Mouse (Mus musculus) heart, embryonic 15.5 days (tissue): Measurements from ENCODE around the gene Phactr4. TPM values are rescaled to one million over a fixed set of nuclear protein-coding genes. Genes with fewer than 3 reads are reported as not detected.

ENCODE experiments used
- ATAC-seq: fragments of 200-750 bp; cut with Nextera tagmentation; replicated peaks from 2 replicates; pipeline ENCODE4 v1.8.0; 2017; ENCODE audit warnings: low read depth, moderate TSS enrichment; ENCODE audit not compliant: insufficient number of reproducible peaks, insufficient read depth, low FRiP score
- H3K27ac ChIP-seq: fragments of 300-500 bp; sonication (generic); 2 replicates; pipeline ENCODE4 v1.5.1; 2015; ENCODE audit warnings: mild to moderate bottlenecking, inconsistent platforms
- H3K27me3 ChIP-seq: fragments of 300-500 bp; sonication (generic); 2 replicates; pipeline ENCODE4 v1.6.1; 2015; ENCODE audit warnings: inconsistent platforms
- H3K36me3 ChIP-seq: fragments of 300-500 bp; sonication (generic); 2 replicates; pipeline ENCODE4 v1.6.1; 2015; ENCODE audit warnings: mild to moderate bottlenecking, inconsistent platforms
- H3K4me1 ChIP-seq: fragments of 300-500 bp; sonication (generic); replicated peaks from 2 replicates; pipeline ENCODE4 v1.6.1; 2015; ENCODE audit warnings: inconsistent platforms
- H3K4me2 ChIP-seq: fragments of 300-500 bp; sonication (generic); 2 replicates; pipeline ENCODE4 v1.6.1; 2015; ENCODE audit warnings: inconsistent platforms, mild to moderate bottlenecking, moderate library complexity
- H3K4me3 ChIP-seq: fragments of 300-500 bp; sonication (generic); 2 replicates; pipeline ENCODE4 v1.5.1; 2015; ENCODE audit warnings: mild to moderate bottlenecking, inconsistent platforms
- H3K9ac ChIP-seq: fragments of 300-500 bp; sonication (generic); 2 replicates; pipeline ENCODE4 v1.6.1; 2015; ENCODE audit warnings: mild to moderate bottlenecking, inconsistent platforms
- H3K9me3 ChIP-seq: fragments of 300-500 bp; sonication (generic); replicated peaks from 2 replicates; pipeline ENCODE4 v1.6.1; 2016; ENCODE audit warnings: inconsistent platforms
- WGBS: fragments of 180-500 bp; shearing (Covaris S2); methylation state at CpG from one replicate; pipeline ENCODE4 v1.1.7; 2015; ENCODE audit warnings: mixed read lengths; 5-methylcytosine and 5-hydroxymethylcytosine counted together
- polyA plus RNA-seq: library from polyadenylated mRNA; unstranded; fragments of >200 nt; fragmentation: Nextera tagmentation; extraction: Ambion mirVana; gene quantifications from 2 replicates; pipeline ENCODE4 v1.2.1, GENCODE M21; 2015

Phactr4 gene
- polyA plus RNA-seq, 1 experiment from 2014 or later = 14.8 TPM

GRCm38 (mm10) chr4:132411322-132412094 lies 10.8 kb downstream of the Phactr4 start:
- H3K36me3 ChIP-seq = no peaks in the 10 kb centered on the region
- peak overlapping the region; percentile 43 for H3K27ac ChIP-seq
- peaks cover 13% of the 10 kb centered on the region for H3K4me1 ChIP-seq
- no peaks in the 10 kb centered on the region for H3K27me3 ChIP-seq
- ATAC-seq = peak; percentile 70
- H3K9ac ChIP-seq = no peak overlapping the region
- no peak overlapping the region for H3K4me3 ChIP-seq
- H3K9me3 ChIP-seq = no peaks in the 10 kb centered on the region
- 43% methylated on average over 8 of the region's 8 CpGs for WGBS
- no peak overlapping the region for H3K4me2 ChIP-seq

DNA sequence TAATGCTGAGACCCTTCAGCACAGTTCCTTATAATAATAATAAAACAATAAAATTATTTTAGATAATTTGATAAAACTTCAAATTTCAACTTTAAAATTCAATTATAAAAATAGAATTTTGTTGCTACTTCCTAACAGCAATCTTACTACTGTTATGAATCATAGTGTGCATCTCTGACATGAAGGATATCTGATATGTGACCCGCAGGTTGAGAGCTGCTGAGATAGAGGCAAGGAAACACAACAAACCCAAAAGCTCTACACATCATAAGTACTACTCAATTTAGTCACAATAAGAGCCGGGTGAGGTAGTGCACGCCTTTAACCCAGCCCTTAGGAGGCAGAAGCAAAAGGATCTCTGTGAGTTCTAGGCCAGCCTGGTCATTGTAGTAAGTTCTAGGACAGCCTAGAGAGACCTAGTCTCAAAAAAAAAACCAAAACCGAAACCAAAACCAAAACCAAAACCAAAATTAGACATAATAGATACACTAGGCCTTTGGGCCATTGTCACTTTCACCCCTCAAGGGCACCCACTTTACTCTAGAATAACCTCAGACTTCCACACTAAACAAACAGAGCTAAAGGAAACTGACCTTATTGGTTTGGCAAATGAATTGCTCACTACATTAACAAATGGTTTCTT lies 12.6 kb downstream of the Phactr4 start:
- 84% methylated on average over 4 of the region's 4 CpGs for WGBS
- no peak overlapping the region for H3K9ac ChIP-seq
- H3K9me3 ChIP-seq = no peaks in the 10 kb centered on the region
- H3K4me2 ChIP-seq = no peak overlapping the region
- no peaks in the 10 kb centered on the region for H3K27me3 ChIP-seq
- no peak overlapping the region for H3K27ac ChIP-seq
- no peak for ATAC-seq
- H3K4me1 ChIP-seq = peaks cover 18% of the 10 kb centered on the region
- H3K4me3 ChIP-seq = no peak overlapping the region
- no peaks in the 10 kb centered on the region for H3K36me3 ChIP-seq

GRCm38 (mm10) chr4:132406393-132407189 lies 15.7 kb downstream of the Phactr4 start:
- WGBS = 56% methylated on average over 13 of the region's 13 CpGs
- no peak overlapping the region for H3K4me3 ChIP-seq
- no peaks in the 10 kb centered on the region for H3K27me3 ChIP-seq
- no peaks in the 10 kb centered on the region for H3K9me3 ChIP-seq
- no peak overlapping the region for H3K4me2 ChIP-seq
- no peak overlapping the region for H3K9ac ChIP-seq
- no peaks in the 10 kb centered on the region for H3K36me3 ChIP-seq
- peak overlapping the region; percentile 39 for H3K27ac ChIP-seq
- H3K4me1 ChIP-seq = peaks cover 16% of the 10 kb centered on the region
- no peak for ATAC-seq

GRCm38 (mm10) chr4:132404588-132404987 lies 17.7 kb downstream of the Phactr4 start:
- Histone ChIP-seq H3K27me3 (no peaks in the 10 kb centered on the region), H3K36me3 (no peaks in the 10 kb centered on the region), H3K27ac (no peak overlapping the region), H3K9ac (no peak overlapping the region), H3K4me1 (peaks cover 13% of the 10 kb centered on the region), H3K4me2 (no peak overlapping the region), H3K9me3 (no peaks in the 10 kb centered on the region), H3K4me3 (no peak overlapping the region)
- 85% methylated on average over 5 of the region's 5 CpGs for WGBS
- ATAC-seq = no peak

- Histone ChIP-seq H3K36me3 (no peaks in the 10 kb centered on the region), H3K27me3 (no peaks in the 10 kb centered on the region), H3K4me1 (peaks cover 25% of the 10 kb centered on the region), H3K9me3 (no peaks in the 10 kb centered on the region), H3K9ac (no peak overlapping the region), H3K4me3 (no peak overlapping the region), H3K27ac (no peak overlapping the region), H3K4me2 (no peak overlapping the region)
- 69% methylated on average over 5 of the region's 5 CpGs for WGBS
- no peak for ATAC-seq
Measured at GRCm38 (mm10) chr4:132403063-132403660, 19.1 kb downstream of the Phactr4 start.

- H3K36me3 ChIP-seq = no peaks in the 10 kb centered on the region
- H3K27me3 ChIP-seq = no peaks in the 10 kb centered on the region
- 93% methylated on average over 9 of the region's 9 CpGs for WGBS
- H3K4me2 ChIP-seq = no peak overlapping the region
- ATAC-seq = no peak
- H3K9ac ChIP-seq = no peak overlapping the region
- peaks cover 27% of the 10 kb centered on the region for H3K4me1 ChIP-seq
- no peak overlapping the region for H3K27ac ChIP-seq
- no peaks in the 10 kb centered on the region for H3K9me3 ChIP-seq
- H3K4me3 ChIP-seq = no peak overlapping the region
Measured at GRCm38 (mm10) chr4:132401016-132401415, 21.3 kb downstream of the Phactr4 start.

DNA sequence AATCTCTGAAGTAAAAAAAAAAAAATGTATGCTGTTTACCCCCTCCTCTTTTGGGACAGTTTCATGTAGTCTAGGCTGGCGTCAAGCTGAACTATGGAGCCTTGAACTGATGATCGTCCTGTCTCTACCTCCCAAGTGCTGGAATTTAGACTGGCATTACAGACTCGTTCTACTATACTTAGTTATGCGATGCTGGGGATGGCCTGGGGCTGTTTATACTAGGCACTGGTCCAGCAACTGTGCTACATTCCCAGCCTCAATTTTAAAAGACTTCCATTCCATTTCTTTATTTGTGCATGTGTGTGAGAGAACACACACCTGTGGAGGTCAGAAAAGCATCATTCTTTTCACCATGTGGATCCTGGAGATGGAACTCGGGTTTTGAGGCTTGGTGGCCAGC lies 23.4 kb downstream of the Phactr4 start:
- no peak overlapping the region for H3K4me3 ChIP-seq
- no peak for ATAC-seq
- H3K9ac ChIP-seq = no peak overlapping the region
- peak overlapping the region; percentile 63 for H3K27ac ChIP-seq
- no peaks in the 10 kb centered on the region for H3K9me3 ChIP-seq
- no peak overlapping the region for H3K4me2 ChIP-seq
- 59% methylated on average over 5 of the region's 5 CpGs for WGBS
- peaks cover 28% of the 10 kb centered on the region for H3K4me1 ChIP-seq
- no peaks in the 10 kb centered on the region for H3K36me3 ChIP-seq
- no peaks in the 10 kb centered on the region for H3K27me3 ChIP-seq

GRCm38 (mm10) chr4:132398045-132398774 lies 24.1 kb downstream of the Phactr4 start:
- Histone ChIP-seq H3K4me1 (peaks cover 28% of the 10 kb centered on the region), H3K4me3 (peak overlapping the region; percentile 47), H3K27me3 (no peaks in the 10 kb centered on the region), H3K27ac (peak overlapping the region; percentile 63), H3K9me3 (no peaks in the 10 kb centered on the region), H3K36me3 (no peaks in the 10 kb centered on the region), H3K9ac (0 out of 2 replicates have a peak overlapping the region, but pooled peaks have one; percentile 28), H3K4me2 (peak overlapping the region; percentile 64)
- 7% methylated on average over 11 of the region's 11 CpGs for WGBS
- peak; percentile 95 for ATAC-seq

- Histone ChIP-seq H3K4me1 (peaks cover 28% of the 10 kb centered on the region), H3K27ac (peak overlapping the region; percentile 63), H3K9ac (no peak overlapping the region), H3K4me2 (peak overlapping the region; percentile 64), H3K9me3 (no peaks in the 10 kb centered on the region), H3K27me3 (no peaks in the 10 kb centered on the region), H3K4me3 (peak overlapping the region; percentile 47), H3K36me3 (no peaks in the 10 kb centered on the region)
- WGBS = 54% methylated on average over 3 of the region's 3 CpGs
- ATAC-seq = no peak
Measured at GRCm38 (mm10) chr4:132397120-132397519, 25.2 kb downstream of the Phactr4 start.

DNA sequence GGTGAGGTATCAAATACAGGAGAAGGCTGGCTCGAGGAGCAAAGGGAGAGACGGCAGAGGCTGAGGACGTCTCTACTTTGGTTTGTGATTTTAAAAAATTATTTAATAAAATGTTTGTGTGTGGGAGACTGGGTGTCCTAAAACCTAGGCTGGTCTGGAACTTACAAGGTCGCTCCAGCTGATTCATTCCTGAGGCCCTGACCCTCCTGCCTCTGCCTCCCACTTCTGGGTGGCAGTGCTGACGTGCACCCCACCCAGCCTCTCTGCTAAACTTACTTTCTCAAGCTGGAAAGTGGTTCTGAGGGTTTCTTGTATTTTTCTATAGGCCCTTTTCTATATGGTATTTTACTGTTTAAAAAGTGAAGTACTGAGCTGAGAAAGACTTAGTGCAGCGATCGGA lies 26.0 kb downstream of the Phactr4 start:
- no peak overlapping the region for H3K27ac ChIP-seq
- WGBS = 91% methylated on average over 7 of the region's 7 CpGs
- H3K4me2 ChIP-seq = no peak overlapping the region

More for the DNA sequence above, 26.0 kb downstream of the Phactr4 start:
- Histone ChIP-seq H3K9ac (no peak overlapping the region), H3K4me1 (peaks cover 28% of the 10 kb centered on the region), H3K9me3 (no peaks in the 10 kb centered on the region), H3K4me3 (no peak overlapping the region), H3K36me3 (no peaks in the 10 kb centered on the region), H3K27me3 (no peaks in the 10 kb centered on the region)
- no peak for ATAC-seq
